Mouse (Mus musculus) heart, embryonic 13.5 days (tissue): Measurements from ENCODE around the gene Pdgfb. TPM values are rescaled to one million over a fixed set of nuclear protein-coding genes. Genes with fewer than 3 reads are reported as not detected.

Source experiments
- ATAC-seq: fragments of 200-750 bp; cut with Nextera tagmentation; 2 replicates; pipeline ENCODE4 v1.8.0; 2017; ENCODE audit warnings: moderate TSS enrichment; ENCODE audit not compliant: insufficient number of reproducible peaks, low FRiP score, low TSS enrichment; ENCODE audit errors: extremely low read depth
- H3K27ac ChIP-seq: fragments of 300-500 bp; sonication (generic); replicated peaks from 2 replicates; pipeline ENCODE4 v1.5.1; 2015; ENCODE audit warnings: moderate library complexity, mild to moderate bottlenecking, inconsistent platforms
- H3K27me3 ChIP-seq: fragments of 300-500 bp; sonication (generic); replicated peaks from 2 replicates; pipeline ENCODE4 v1.6.1; 2015; ENCODE audit warnings: mild to moderate bottlenecking, inconsistent platforms
- H3K36me3 ChIP-seq: fragments of 300-500 bp; sonication (generic); 2 replicates; pipeline ENCODE4 v1.6.1; 2015; ENCODE audit warnings: mild to moderate bottlenecking, inconsistent platforms
- H3K4me1 ChIP-seq: fragments of 300-500 bp; sonication (generic); 2 replicates; pipeline ENCODE4 v1.6.1; 2015; ENCODE audit warnings: inconsistent platforms
- H3K4me2 ChIP-seq: fragments of 300-500 bp; sonication (generic); 2 replicates; pipeline ENCODE4 v1.6.1; 2015; ENCODE audit warnings: inconsistent platforms, mild to moderate bottlenecking, moderate library complexity
- H3K4me3 ChIP-seq: fragments of 300-500 bp; sonication (generic); 2 replicates; pipeline ENCODE4 v1.5.1; 2015; ENCODE audit warnings: moderate library complexity, mild to moderate bottlenecking, inconsistent platforms
- H3K9ac ChIP-seq: fragments of 300-500 bp; sonication (generic); 2 replicates; pipeline ENCODE4 v1.6.1; 2015; ENCODE audit warnings: inconsistent platforms, mild to moderate bottlenecking, moderate library complexity
- H3K9me3 ChIP-seq: fragments of 300-500 bp; sonication (generic); 2 replicates; pipeline ENCODE4 v1.6.1; 2016; ENCODE audit warnings: inconsistent platforms
- WGBS: fragments of 180-500 bp; shearing (Covaris S2); methylation state at CpG from one replicate; pipeline ENCODE4 v1.1.7; 2015; ENCODE audit warnings: mixed read lengths; 5-methylcytosine and 5-hydroxymethylcytosine counted together
- polyA plus RNA-seq: library from polyadenylated mRNA; unstranded; fragments of >200 nt; fragmentation: Nextera tagmentation; extraction: Ambion mirVana; gene quantifications from 2 replicates; pipeline ENCODE4 v1.2.1, GENCODE M21; 2015

Gene Pdgfb
- polyA plus RNA-seq, 1 experiment from 2014 or later = 2.6 TPM

GRCm38 (mm10) chr15:80006156-80006555 lies 8.6 kb downstream of the Pdgfb start:
- 17% methylated on average over 7 of the region's 7 CpGs for WGBS
- peak overlapping the region; percentile 62 for H3K9ac ChIP-seq
- 0 out of 2 replicates have a peak, but pooled peaks have one; percentile 17 for ATAC-seq

GRCm38 (mm10) chr15:80005436-80005835 lies 9.3 kb downstream of the Pdgfb start:
- 59% methylated on average over 10 of the region's 10 CpGs for WGBS
- H3K4me1 ChIP-seq = peaks cover 52% of the 10 kb centered on the region
- no peak for ATAC-seq

More at GRCm38 (mm10) chr15:80006156-80006555, 8.6 kb downstream of the Pdgfb start:
- Histone ChIP-seq H3K4me1 (peaks cover 45% of the 10 kb centered on the region), H3K9me3 (no peaks in the 10 kb centered on the region), H3K27me3 (peaks cover 28% of the 10 kb centered on the region), H3K27ac (peak overlapping the region; percentile 75), H3K4me2 (peak overlapping the region; percentile 46), H3K36me3 (no peaks in the 10 kb centered on the region), H3K4me3 (no peak overlapping the region)

GRCm38 (mm10) chr15:80004644-80005340 lies 10.0 kb downstream of the Pdgfb start:
- Histone ChIP-seq H3K9me3 (no peaks in the 10 kb centered on the region), H3K4me2 (peak overlapping the region; percentile 10), H3K4me3 (no peak overlapping the region), H3K27me3 (peaks cover 14% of the 10 kb centered on the region), H3K27ac (peak overlapping the region; percentile 75), H3K9ac (peak overlapping the region; percentile 50), H3K4me1 (peaks cover 52% of the 10 kb centered on the region), H3K36me3 (no peaks in the 10 kb centered on the region)
- no peak for ATAC-seq
- 28% methylated on average over 14 of the region's 14 CpGs for WGBS

More at GRCm38 (mm10) chr15:80005436-80005835, 9.3 kb downstream of the Pdgfb start:
- peak overlapping the region; percentile 62 for H3K9ac ChIP-seq
- H3K9me3 ChIP-seq = no peaks in the 10 kb centered on the region
- peak overlapping the region; percentile 46 for H3K4me2 ChIP-seq
- H3K36me3 ChIP-seq = no peaks in the 10 kb centered on the region
- H3K4me3 ChIP-seq = no peak overlapping the region
- peak overlapping the region; percentile 75 for H3K27ac ChIP-seq
- H3K27me3 ChIP-seq = peaks cover 21% of the 10 kb centered on the region

GRCm38 (mm10) chr15:80003581-80003980 lies 11.2 kb downstream of the Pdgfb start:
- no peak overlapping the region for H3K9ac ChIP-seq
- WGBS = 35% methylated on average over 2 of the region's 2 CpGs
- H3K27ac ChIP-seq = peak overlapping the region; percentile 75
- no peak overlapping the region for H3K4me3 ChIP-seq
- no peak overlapping the region for H3K4me2 ChIP-seq
- peaks cover 4% of the 10 kb centered on the region for H3K27me3 ChIP-seq
- ATAC-seq = no peak
- H3K36me3 ChIP-seq = no peaks in the 10 kb centered on the region
- H3K9me3 ChIP-seq = no peaks in the 10 kb centered on the region
- peaks cover 52% of the 10 kb centered on the region for H3K4me1 ChIP-seq

GRCm38 (mm10) chr15:80001601-80002000 lies 13.2 kb downstream of the Pdgfb start:
- no peak for ATAC-seq
- Histone ChIP-seq H3K9me3 (no peaks in the 10 kb centered on the region), H3K27me3 (peaks cover 7% of the 10 kb centered on the region; the same call in 1 of the 2 replicates), H3K4me2 (no peak overlapping the region), H3K27ac (no peak overlapping the region), H3K9ac (no peak overlapping the region), H3K4me1 (peaks cover 52% of the 10 kb centered on the region), H3K36me3 (0 out of 2 replicates have a peak, but pooled peaks cover 4% of the 10 kb centered on the region), H3K4me3 (no peak overlapping the region)
- WGBS = 89% methylated on average over 23 of the region's 23 CpGs

GRCm38 (mm10) chr15:80000694-80001093 lies 14.1 kb downstream of the Pdgfb start:
- Histone ChIP-seq H3K9me3 (no peaks in the 10 kb centered on the region), H3K36me3 (0 out of 2 replicates have a peak, but pooled peaks cover 5% of the 10 kb centered on the region), H3K27me3 (peaks cover 10% of the 10 kb centered on the region; the same call in 1 of the 2 replicates), H3K9ac (no peak overlapping the region), H3K4me1 (peaks cover 43% of the 10 kb centered on the region), H3K27ac (no peak overlapping the region), H3K4me3 (no peak overlapping the region), H3K4me2 (no peak overlapping the region)
- WGBS = 24% methylated on average over 8 of the region's 8 CpGs
- ATAC-seq = no peak

GRCm38 (mm10) chr15:79997988-79998387 lies 16.8 kb downstream of the Pdgfb start:
- Histone ChIP-seq H3K9ac (no peak overlapping the region), H3K27ac (no peak overlapping the region), H3K36me3 (0 out of 2 replicates have a peak, but pooled peaks cover 5% of the 10 kb centered on the region), H3K4me3 (no peak overlapping the region), H3K4me1 (peaks cover 16% of the 10 kb centered on the region), H3K4me2 (no peak overlapping the region), H3K9me3 (no peaks in the 10 kb centered on the region), H3K27me3 (peaks cover 10% of the 10 kb centered on the region)
- no peak for ATAC-seq
- 36% methylated on average over 3 of the region's 3 CpGs for WGBS

GRCm38 (mm10) chr15:79996781-79997180 lies 18.0 kb downstream of the Pdgfb start:
- Histone ChIP-seq H3K4me3 (no peak overlapping the region), H3K4me1 (peaks cover 15% of the 10 kb centered on the region), H3K27ac (no peak overlapping the region), H3K9ac (no peak overlapping the region), H3K9me3 (no peaks in the 10 kb centered on the region), H3K36me3 (0 out of 2 replicates have a peak, but pooled peaks cover 5% of the 10 kb centered on the region), H3K4me2 (no peak overlapping the region), H3K27me3 (peaks cover 10% of the 10 kb centered on the region)
- WGBS = 88% methylated on average over 11 of the region's 11 CpGs
- ATAC-seq = no peak

GRCm38 (mm10) chr15:79995552-79995951 lies 19.2 kb downstream of the Pdgfb start:
- H3K27ac ChIP-seq = no peak overlapping the region
- no peak for ATAC-seq
- H3K36me3 ChIP-seq = 0 out of 2 replicates have a peak, but pooled peaks cover 5% of the 10 kb centered on the region
- peaks cover 10% of the 10 kb centered on the region for H3K4me1 ChIP-seq
- H3K4me2 ChIP-seq = no peak overlapping the region
- H3K4me3 ChIP-seq = no peak overlapping the region
- 88% methylated on average over 7 of the region's 7 CpGs for WGBS
- peaks cover 10% of the 10 kb centered on the region for H3K27me3 ChIP-seq
- no peaks in the 10 kb centered on the region for H3K9me3 ChIP-seq
- H3K9ac ChIP-seq = no peak overlapping the region

GRCm38 (mm10) chr15:79994566-79994965 lies 20.2 kb downstream of the Pdgfb start:
- 0 out of 2 replicates have a peak, but pooled peaks cover 5% of the 10 kb centered on the region for H3K36me3 ChIP-seq
- no peak overlapping the region for H3K4me2 ChIP-seq
- 75% methylated on average over 4 of the region's 4 CpGs for WGBS
- no peak overlapping the region for H3K9ac ChIP-seq
- H3K9me3 ChIP-seq = no peaks in the 10 kb centered on the region
- peaks cover 5% of the 10 kb centered on the region; the same call in 1 of the 2 replicates for H3K4me1 ChIP-seq
- no peak overlapping the region for H3K4me3 ChIP-seq
- no peak overlapping the region for H3K27ac ChIP-seq
- peaks cover 10% of the 10 kb centered on the region for H3K27me3 ChIP-seq
- no peak for ATAC-seq

GRCm38 (mm10) chr15:79986182-79986581 lies 28.6 kb downstream of the Pdgfb start:
- no peak for ATAC-seq
- Histone ChIP-seq H3K4me1 (peaks cover 6% of the 10 kb centered on the region; the same call in 1 of the 2 replicates), H3K9me3 (no peaks in the 10 kb centered on the region), H3K9ac (no peak overlapping the region), H3K4me2 (no peak overlapping the region), H3K4me3 (no peak overlapping the region), H3K27ac (no peak overlapping the region), H3K27me3 (0 out of 2 replicates have a peak, but pooled peaks cover 4% of the 10 kb centered on the region), H3K36me3 (no peaks in the 10 kb centered on the region)
- 66% methylated on average over 8 of the region's 8 CpGs for WGBS
